Mouse (Mus musculus): ENCODE results near the gene Adamts10. TPM values are rescaled to one million over a fixed set of nuclear protein-coding genes. Genes with fewer than 3 reads are reported as not detected.

The Adamts10 gene
- 0.02 TPM in 1 of 2 replicates, not detected in the other for polyA plus RNA-seq (2012)

DNA sequence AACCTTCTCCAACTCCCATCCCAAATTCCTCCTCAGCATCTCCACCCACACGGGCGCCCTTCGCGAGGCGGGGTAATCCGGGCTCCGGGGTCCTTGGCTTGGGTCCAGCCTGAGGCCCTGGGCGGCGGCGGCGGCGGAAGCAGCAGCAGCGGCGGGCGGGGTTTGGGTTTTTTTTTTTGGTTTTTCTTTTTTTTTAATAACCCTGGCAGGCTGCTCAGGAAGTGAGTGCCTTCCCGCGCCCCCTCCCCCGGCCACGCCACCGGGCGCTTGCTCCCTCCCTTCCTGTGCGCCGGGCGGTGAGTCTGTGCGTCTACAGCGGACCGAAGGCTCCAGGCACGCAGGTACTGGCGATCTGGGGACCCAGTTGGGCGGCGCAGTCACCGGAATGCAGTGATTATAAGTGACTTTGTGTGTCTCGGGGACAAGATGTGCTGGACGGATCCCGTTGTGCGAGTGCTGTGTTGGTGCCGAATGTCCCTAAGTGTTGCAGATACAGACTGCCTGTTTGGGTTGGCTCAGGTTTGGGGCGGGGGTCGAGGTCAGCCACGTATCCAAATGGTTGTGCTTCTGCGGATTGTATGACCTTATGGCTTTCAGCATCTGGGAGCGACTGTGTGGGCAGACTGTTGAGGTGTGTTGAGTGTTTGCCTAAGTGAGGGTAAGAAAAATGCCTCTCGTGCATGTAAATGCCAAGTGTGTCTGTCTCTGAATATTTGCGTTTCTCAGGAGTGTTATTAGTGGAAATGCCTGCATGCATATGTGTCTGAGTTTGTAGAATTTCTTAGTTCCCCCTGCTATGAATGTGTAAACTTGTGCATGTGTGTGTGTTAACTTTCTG lies at the start of gene Adamts10:
Gene Adamts10, plus strand, starts transcription at position 287 of the 838 bp plus-strand sequence.
- TF ChIP-seq GATA1 (IDR thresholded peaks at IDR 0.05; ENCODE audit: low read length): no peak

DNA sequence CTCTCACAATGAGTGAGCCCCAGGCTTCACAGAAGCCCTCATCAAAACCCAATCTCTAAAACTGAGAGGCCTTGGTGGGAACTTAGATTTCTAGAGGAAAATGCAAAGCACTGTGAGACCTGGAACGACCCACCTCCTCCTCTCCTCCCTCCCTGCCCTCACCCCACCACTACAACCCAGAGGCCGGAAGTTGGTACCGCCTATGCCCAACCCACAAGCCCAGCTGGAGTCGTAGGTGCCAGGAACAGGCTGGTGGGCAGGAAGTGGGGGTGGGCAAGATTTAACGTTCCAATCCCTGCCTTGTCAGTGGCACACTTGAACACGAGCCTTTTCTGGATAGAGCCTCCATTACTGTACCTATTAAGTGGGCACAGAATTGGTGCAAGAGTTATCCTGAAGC lies 40.0 kb upstream of the Adamts10 start:
- TF ChIP-seq GATA1 (IDR thresholded peaks at IDR 0.05; ENCODE audit: low read length): no peak

DNA sequence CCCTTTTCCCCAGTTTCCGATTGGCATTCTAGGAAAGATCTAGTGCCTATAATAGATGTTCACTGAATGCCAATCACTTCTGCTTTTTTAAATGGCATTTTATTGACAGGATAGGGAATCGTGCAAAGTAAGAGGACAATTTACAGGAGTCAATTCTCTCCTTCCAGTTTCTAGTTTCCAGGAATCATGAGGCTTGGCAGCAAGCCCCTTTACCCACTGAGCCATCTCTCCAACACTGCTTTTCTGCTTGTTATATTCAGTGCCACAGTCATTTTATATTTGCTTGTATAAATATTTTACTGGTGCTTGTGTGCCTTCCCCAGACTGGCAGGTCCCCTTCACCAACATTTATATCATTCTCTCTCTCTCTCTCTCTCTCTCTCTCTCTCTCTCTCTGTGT lies 36.8 kb upstream of the Adamts10 start:
- no peak for TF ChIP-seq GATA1 (IDR thresholded peaks at IDR 0.05; ENCODE audit: low read length)

DNA sequence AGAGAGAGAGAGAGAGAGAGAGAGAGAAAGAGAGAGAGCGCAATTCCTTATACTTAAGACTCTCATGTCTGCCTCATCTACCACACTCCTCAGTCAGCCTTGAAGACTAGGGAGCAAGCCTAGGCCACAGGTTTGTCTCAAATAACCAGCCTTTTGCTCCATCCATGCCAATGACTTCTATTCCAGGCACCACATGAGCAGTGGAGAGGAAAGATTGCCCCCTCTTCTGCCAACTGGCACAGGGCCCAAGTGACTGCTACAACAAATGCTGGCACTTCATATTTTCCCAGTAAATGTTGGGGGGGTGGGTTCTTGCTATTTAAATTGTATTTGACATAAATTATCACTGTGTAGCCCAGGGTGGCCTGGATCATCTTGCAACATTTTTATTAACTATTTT lies 36.4 kb upstream of the Adamts10 start:
- no peak for TF ChIP-seq GATA1 (IDR thresholded peaks at IDR 0.05; ENCODE audit: low read length)

DNA sequence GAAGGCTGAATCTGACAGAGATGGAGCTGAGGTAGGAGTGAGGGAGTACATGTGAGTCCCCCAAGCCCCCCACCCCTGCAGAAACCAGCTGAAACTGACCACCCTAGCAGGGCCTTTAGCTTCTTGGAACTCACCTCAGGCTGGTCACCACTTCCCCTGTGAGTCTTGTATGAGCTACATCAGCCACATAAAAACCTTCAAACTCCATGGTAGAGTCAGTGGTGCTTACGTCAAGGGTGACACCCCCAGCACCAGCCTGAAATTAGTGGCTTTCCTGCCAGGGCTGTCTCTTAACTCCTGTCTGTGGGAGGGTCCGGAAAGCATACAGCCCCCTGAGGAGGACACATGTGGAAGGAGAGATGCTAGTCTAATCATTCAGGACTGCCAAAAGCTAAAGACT lies 32.6 kb upstream of the Adamts10 start:
- no peak for TF ChIP-seq GATA1 (IDR thresholded peaks at IDR 0.05; ENCODE audit: low read length)

DNA sequence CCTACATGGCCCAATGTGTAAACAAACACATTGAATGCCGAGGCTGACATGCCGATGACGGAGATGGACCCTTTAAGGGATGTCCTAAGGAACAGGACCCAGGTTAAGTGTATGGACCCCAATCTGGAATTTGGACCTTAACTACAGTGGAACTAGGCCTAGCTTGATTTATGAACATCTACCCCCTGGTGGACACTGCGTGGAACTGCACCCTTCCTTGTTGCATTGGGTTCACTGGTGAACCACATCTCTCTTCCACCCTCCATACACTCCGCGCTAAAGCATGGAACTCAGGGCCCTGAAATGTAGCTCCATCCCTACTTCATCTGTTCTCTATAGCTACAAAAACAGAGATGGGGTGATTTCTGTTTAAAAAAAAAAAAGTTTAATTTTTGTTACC lies 30.9 kb upstream of the Adamts10 start:
- no peak for TF ChIP-seq GATA1 (IDR thresholded peaks at IDR 0.05; ENCODE audit: low read length)

DNA sequence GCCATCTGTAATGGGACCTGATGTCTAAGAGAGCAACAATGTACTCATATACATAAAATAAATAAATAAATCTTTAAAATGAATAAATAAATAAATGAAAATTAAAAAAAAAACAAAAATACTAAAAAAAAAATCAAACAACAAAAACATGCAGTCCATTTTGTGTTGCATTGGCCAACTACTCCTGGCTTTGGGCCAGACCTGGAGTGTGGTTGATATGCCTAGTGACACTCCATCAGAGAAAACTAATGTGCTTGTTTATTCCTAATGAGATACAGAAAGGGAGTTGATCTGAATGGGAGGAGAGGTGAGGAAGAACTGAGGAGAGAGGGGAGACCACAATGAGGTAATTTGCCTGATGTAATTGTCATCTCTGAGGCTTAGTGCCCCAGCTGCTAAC lies 29.4 kb upstream of the Adamts10 start:
- no peak for TF ChIP-seq GATA1 (IDR thresholded peaks at IDR 0.05; ENCODE audit: low read length)

DNA sequence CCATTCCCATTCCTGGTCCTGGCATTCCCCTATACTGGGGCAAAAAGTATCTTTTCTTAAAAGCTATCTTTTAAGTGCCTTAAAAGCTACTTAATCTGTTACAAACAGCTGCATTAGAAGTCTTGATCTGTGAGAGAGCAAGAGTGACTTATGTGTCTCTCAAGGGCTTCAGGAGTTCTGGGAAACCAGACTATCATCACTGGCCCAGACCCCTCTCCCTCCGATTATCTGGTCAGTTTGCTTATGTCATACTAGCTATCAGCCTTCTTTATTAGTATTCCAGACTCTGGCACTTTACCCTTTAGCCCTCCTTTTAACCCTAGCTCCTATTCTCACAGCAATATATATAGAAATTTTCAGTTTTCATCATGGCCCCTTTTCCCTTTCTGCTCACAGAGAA lies 25.1 kb upstream of the Adamts10 start:
- no peak for TF ChIP-seq GATA1 (IDR thresholded peaks at IDR 0.05; ENCODE audit: low read length)

DNA sequence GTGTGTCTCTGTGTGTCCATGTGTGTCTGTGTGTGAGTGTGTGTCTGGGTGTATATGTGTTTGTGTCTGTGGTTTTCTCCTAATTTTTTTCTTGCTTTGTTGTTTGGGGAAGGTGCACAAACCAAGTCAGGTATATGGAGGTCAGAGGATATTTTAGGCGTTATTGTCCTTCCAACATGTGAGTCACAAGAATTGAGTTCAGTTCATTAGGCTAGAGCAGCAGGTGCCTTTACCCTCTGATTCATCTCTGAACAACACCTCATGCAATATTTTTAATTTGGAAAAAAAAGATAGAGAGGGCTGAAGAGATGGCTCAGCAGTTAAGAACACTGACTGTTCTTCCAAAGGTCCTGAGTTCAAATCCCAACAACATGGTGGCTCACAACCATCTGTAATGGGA lies 15.6 kb upstream of the Adamts10 start:
- TF ChIP-seq GATA1 (IDR thresholded peaks at IDR 0.05; ENCODE audit: low read length): no peak

DNA sequence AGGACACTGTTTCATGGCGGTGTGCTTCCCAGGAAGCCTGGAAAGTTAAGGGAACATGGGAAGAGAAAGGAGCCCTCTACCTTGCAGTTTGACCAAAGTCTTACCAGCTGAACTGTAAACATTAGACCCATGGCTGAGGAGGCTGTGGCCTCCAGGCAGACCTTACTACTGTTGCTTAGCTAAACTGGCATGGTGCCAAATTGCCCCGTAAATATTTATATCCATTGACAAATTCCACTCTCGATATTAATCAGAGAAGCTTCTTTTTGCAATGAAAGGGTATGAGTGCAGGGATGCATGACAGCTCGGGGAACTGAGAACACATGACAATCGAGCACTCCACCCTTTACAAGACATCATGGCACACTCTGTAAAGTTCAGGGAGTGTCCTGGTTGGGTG lies 13.8 kb upstream of the Adamts10 start:
- TF ChIP-seq GATA1 (IDR thresholded peaks at IDR 0.05; ENCODE audit: low read length): no peak

DNA sequence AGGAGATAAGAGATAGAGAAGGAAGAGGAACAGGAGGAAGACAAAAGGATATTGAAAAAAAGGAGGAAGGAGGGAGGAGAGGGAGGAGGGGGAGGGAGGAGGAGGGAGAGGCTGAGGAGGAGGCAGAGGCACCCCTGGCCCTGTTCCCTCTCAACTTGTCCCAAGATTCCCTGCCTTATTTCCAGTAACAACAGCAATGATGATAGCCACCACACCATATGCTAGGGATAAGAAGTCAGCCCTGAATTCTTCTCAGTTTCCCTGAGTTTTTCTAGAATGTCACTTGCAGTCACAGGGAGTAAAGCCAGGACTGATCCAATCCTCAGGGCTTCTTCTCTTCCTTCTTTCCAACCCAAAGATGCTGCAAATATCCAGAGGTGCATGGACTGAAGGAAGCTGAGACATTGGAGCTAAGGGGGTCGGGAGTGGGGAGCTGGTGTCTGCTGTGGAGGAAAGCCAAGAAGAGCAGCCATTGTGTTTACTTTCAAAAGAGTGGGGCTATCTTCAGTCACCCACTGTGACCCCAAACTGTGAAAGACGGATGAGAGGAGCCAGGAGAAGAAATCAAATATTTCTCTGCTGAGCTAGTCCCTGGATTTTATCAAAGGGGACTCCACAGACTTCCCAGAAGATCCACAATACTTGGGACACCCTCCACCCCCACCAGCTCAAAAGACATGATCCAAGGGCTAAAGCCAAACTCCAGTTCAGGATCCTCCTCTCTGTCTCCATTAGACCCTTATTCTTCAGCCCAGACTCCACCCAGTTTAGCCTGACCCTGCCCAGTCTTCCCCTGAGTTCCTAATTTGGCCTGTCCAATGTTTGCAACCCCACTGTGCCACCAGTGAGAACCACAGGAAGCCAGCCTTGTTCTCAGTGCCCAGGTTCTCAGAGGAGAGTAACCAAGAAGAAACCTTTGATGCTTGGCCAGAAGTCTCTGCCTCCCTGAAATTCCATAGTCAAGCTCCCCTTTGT lies 11.3 kb upstream of the Adamts10 start:
- no peak for TF ChIP-seq GATA1 (IDR thresholded peaks at IDR 0.05; ENCODE audit: low read length)

DNA sequence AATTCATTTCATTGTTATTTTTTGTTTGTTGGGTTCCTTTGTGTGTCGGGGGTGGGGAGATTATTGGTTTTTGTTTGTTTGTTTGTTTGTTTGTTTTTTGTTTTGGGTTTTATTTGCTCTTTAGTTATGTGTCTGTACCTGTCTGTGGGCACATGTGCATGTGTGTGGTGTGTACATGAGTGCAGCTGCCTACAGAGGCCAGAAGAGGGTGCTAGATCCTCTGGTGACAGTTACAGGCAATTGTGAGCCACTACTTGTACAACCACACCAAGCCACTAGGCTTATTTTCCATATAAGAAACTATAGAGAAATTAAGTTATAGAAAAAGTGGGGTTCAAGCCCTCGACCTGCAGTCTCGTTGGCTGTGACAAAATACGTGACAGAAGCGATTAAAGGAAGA lies 10.1 kb upstream of the Adamts10 start:
- TF ChIP-seq GATA1 (IDR thresholded peaks at IDR 0.05; ENCODE audit: low read length): no peak

DNA sequence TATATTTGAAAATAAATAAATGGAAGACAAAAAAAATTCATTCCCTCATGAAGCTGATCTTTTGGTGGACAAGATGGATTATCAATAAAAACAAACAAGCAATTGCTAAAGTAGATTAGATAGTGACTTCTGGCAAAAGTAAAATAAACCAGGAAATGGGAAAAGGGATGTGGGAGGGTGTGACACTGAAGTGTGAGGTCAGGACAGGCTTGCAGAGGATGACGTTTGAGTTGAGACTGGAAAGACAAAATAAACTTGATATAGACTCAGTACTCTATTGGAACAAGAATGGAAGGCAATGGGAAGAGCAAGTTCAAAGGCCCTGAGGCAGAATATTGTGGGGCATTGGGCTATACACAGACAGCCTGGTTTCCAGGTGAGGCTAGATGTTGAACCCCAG lies 3.6 kb upstream of the Adamts10 start:
- TF ChIP-seq GATA1 (IDR thresholded peaks at IDR 0.05; ENCODE audit: low read length): no peak

DNA sequence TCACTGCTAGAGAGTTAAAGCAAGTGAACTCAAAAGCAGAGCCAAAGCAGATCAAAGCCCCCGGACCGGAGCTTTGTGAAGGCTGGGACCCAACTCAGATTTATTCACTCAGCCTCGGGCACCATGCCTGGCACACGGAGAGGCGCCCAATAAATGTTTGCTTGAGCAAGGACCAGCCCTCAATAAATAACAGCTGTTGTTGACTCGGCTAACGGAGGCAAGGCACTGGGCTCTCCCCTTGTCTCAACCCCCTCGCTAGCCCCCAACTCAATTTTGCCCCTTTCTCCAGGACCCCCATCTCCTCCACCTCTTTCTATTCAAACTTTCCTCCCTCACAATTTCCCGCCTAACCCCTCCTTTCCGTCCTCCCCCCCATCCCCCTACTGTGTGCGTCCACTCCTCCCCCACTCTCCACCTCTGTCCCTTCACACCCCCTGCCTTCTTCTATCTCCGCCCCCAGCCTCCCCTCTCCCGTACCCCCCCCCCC lies 530 bp upstream of the Adamts10 start:
- no peak for TF ChIP-seq GATA1 (IDR thresholded peaks at IDR 0.05; ENCODE audit: low read length)

DNA sequence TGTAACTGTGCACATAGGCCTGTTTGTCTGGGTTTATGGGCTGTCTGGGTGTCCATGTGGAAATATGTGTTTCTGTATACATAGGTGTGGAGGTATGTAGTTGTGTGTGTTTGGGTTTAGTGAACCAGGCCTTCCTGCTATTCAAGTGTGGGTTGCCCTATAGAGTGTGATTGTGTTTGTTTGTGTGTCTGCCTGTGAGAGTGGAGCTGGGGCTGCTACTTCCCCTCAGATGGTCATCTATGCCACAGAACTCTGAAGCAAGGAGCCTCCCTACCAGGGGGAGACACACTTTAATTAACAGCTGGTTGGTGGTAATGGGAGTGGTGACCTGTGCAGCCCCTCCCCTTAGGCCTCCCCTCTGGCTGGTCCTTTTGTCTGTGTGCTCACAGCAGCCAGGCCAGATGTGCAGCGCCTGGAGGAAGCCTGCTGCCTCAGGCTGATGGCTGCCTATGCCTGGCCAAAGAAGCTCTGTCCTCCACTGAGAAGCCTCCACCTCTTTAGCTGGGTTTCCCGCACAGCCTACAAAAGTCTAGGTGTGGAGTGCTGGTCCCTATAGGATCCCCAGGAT lies 886 bp downstream of the Adamts10 start:
- TF ChIP-seq GATA1 (IDR thresholded peaks at IDR 0.05; ENCODE audit: low read length): no peak

DNA sequence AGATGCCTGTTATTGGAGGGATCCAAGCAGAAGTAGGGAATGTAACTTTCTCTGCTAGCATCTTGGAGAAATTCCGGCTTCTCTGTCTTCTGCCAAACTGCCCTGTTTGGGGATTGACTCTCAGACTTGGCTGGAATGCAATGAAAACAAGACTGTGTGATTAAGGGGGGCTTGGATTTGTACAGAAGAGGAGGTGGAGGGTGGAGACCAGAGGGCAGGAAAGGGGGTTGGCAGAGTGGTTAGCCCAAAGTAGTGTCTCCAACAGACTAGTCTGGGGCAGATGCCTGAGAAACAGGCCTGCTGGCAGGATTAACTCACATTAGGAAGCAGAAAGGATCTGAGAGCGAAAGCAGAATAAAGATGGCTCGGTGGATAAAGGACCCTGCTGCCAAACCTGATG lies 2.5 kb downstream of the Adamts10 start:
- no peak for TF ChIP-seq GATA1 (IDR thresholded peaks at IDR 0.05; ENCODE audit: low read length)
